Mouse (Mus musculus): ENCODE results near the gene Itm2b. TPM values are rescaled to one million over a fixed set of nuclear protein-coding genes. Genes with fewer than 3 reads are reported as not detected.

Itm2b gene
- polyA plus RNA-seq, 1 experiment from 2014 or later = 883 TPM

- H3K9me3 ChIP-seq (ENCODE audit: control insufficient read depth, low read length) = no peaks in the 10 kb centered on the region
These were observed 16.1 kb downstream of the Itm2b start for GRCm38 (mm10) chr14:73368966-73369365.

GRCm38 (mm10) chr14:73368221-73368620 lies 16.9 kb downstream of the Itm2b start:
- 89% methylated on average over 13 of the region's 13 CpGs for WGBS
- H3K27me3 ChIP-seq (ENCODE audit: control insufficient read depth, insufficient read depth, low read length) = no peaks in the 10 kb centered on the region
- H3K9ac ChIP-seq (ENCODE audit: low read length) = no peak overlapping the region
- H3K36me3 ChIP-seq (ENCODE audit: control insufficient read depth, insufficient read depth, low read length) = peaks cover 75% of the 10 kb centered on the region
- no peak overlapping the region for H3K4me3 ChIP-seq (ENCODE audit: control insufficient read depth in 1 of 2, insufficient read depth in 1 of 2, low read depth in 1 of 2, low read length in 2 of 2)
- H3K4me2 ChIP-seq (ENCODE audit: low read length) = no peak overlapping the region
- H3K9me3 ChIP-seq (ENCODE audit: control insufficient read depth, low read length) = no peaks in the 10 kb centered on the region
- peaks cover 3 to 18% of the 10 kb centered on the region in 2 experiments for H3K4me1 ChIP-seq (ENCODE audit: control insufficient read depth in 2 of 2, insufficient read depth in 2 of 2, low read length in 2 of 2)
- ATAC-seq (ENCODE audit: insufficient number of reproducible peaks, insufficient read depth, low FRiP score, low read depth) = no peak
- no peak overlapping the region for H3K27ac ChIP-seq (replicated peaks in 1 of 2; ENCODE audit: control insufficient read depth in 1 of 2, insufficient read depth in 1 of 2, low read depth in 2 of 2, low read length in 2 of 2)

More at GRCm38 (mm10) chr14:73368966-73369365, 16.1 kb downstream of the Itm2b start:
- Histone ChIP-seq H3K27me3 (ENCODE audit: control insufficient read depth, insufficient read depth, low read length) (no peaks in the 10 kb centered on the region), H3K36me3 (ENCODE audit: control insufficient read depth, insufficient read depth, low read length) (peaks cover 71% of the 10 kb centered on the region), H3K4me3 (ENCODE audit: control insufficient read depth in 1 of 2, insufficient read depth in 1 of 2, low read depth in 1 of 2, low read length in 2 of 2) (no peak overlapping the region), H3K4me2 (ENCODE audit: low read length) (no peak overlapping the region), H3K4me1 (ENCODE audit: control insufficient read depth in 2 of 2, insufficient read depth in 2 of 2, low read length in 2 of 2) (peaks cover 3 to 18% of the 10 kb centered on the region in 2 experiments), H3K9ac (ENCODE audit: low read length) (no peak overlapping the region), H3K27ac (replicated peaks in 1 of 2; ENCODE audit: control insufficient read depth in 1 of 2, insufficient read depth in 1 of 2, low read depth in 2 of 2, low read length in 2 of 2) (no peak overlapping the region)
- 92% methylated on average over 13 of the region's 13 CpGs for WGBS
- ATAC-seq (ENCODE audit: insufficient number of reproducible peaks, insufficient read depth, low FRiP score, low read depth) = no peak

GRCm38 (mm10) chr14:73366278-73366677 lies 18.8 kb downstream of the Itm2b start:
- peaks cover 90% of the 10 kb centered on the region for H3K36me3 ChIP-seq (ENCODE audit: control insufficient read depth, insufficient read depth, low read length)
- H3K9me3 ChIP-seq (ENCODE audit: control insufficient read depth, low read length) = 0 out of 2 replicates have a peak, but pooled peaks cover 6% of the 10 kb centered on the region
- 90% methylated on average over 11 of the region's 11 CpGs for WGBS
- ATAC-seq (ENCODE audit: insufficient number of reproducible peaks, insufficient read depth, low FRiP score, low read depth) = no peak
- no peak overlapping the region for H3K9ac ChIP-seq (ENCODE audit: low read length)
- no peaks in the 10 kb centered on the region for H3K27me3 ChIP-seq (ENCODE audit: control insufficient read depth, insufficient read depth, low read length)
- H3K4me3 ChIP-seq (ENCODE audit: control insufficient read depth in 1 of 2, insufficient read depth in 1 of 2, low read depth in 1 of 2, low read length in 2 of 2) = no peak overlapping the region
- H3K4me1 ChIP-seq (ENCODE audit: control insufficient read depth in 2 of 2, insufficient read depth in 2 of 2, low read length in 2 of 2) = peaks cover 3 to 13% of the 10 kb centered on the region in 2 experiments
- H3K4me2 ChIP-seq (ENCODE audit: low read length) = no peak overlapping the region
- H3K27ac ChIP-seq (replicated peaks in 1 of 2; ENCODE audit: control insufficient read depth in 1 of 2, insufficient read depth in 1 of 2, low read depth in 2 of 2, low read length in 2 of 2) = no peak overlapping the region

- H3K27ac ChIP-seq (replicated peaks in 1 of 2; ENCODE audit: control insufficient read depth in 1 of 2, insufficient read depth in 1 of 2, low read depth in 2 of 2, low read length in 2 of 2) = no peak overlapping the region
- H3K36me3 ChIP-seq (ENCODE audit: control insufficient read depth, insufficient read depth, low read length) = peaks cover 98% of the 10 kb centered on the region
- H3K9ac ChIP-seq (ENCODE audit: low read length) = no peak overlapping the region
- no peak overlapping the region for H3K4me3 ChIP-seq (ENCODE audit: control insufficient read depth in 1 of 2, insufficient read depth in 1 of 2, low read depth in 1 of 2, low read length in 2 of 2)
- ATAC-seq (ENCODE audit: insufficient number of reproducible peaks, insufficient read depth, low FRiP score, low read depth) = no peak
- no peaks in the 10 kb centered on the region for H3K4me1 ChIP-seq (ENCODE audit: control insufficient read depth in 2 of 2, insufficient read depth in 2 of 2, low read length in 2 of 2)
- WGBS = 91% methylated on average over 11 of the region's 11 CpGs
- H3K4me2 ChIP-seq (ENCODE audit: low read length) = no peak overlapping the region
- no peaks in the 10 kb centered on the region for H3K27me3 ChIP-seq (ENCODE audit: control insufficient read depth, insufficient read depth, low read length)
- 0 out of 2 replicates have a peak, but pooled peaks cover 6% of the 10 kb centered on the region for H3K9me3 ChIP-seq (ENCODE audit: control insufficient read depth, low read length)
These were observed 21.3 kb downstream of the Itm2b start for GRCm38 (mm10) chr14:73363782-73364181.

- Histone ChIP-seq H3K27ac (replicated peaks in 1 of 2; ENCODE audit: control insufficient read depth in 1 of 2, insufficient read depth in 1 of 2, low read depth in 2 of 2, low read length in 2 of 2) (no peak overlapping the region), H3K9ac (ENCODE audit: low read length) (no peak overlapping the region), H3K4me3 (ENCODE audit: control insufficient read depth in 1 of 2, insufficient read depth in 1 of 2, low read depth in 1 of 2, low read length in 2 of 2) (no peak overlapping the region), H3K4me1 (ENCODE audit: control insufficient read depth in 2 of 2, insufficient read depth in 2 of 2, low read length in 2 of 2) (no peaks in the 10 kb centered on the region), H3K4me2 (ENCODE audit: low read length) (no peak overlapping the region), H3K36me3 (ENCODE audit: control insufficient read depth, insufficient read depth, low read length) (peaks cover 49% of the 10 kb centered on the region), H3K27me3 (ENCODE audit: control insufficient read depth, insufficient read depth, low read length) (no peaks in the 10 kb centered on the region), H3K9me3 (ENCODE audit: control insufficient read depth, low read length) (peaks cover 5% of the 10 kb centered on the region; the same call in 1 of the 2 replicates)
- WGBS = 88% methylated on average over 8 of the region's 8 CpGs
- ATAC-seq (ENCODE audit: insufficient number of reproducible peaks, insufficient read depth, low FRiP score, low read depth) = no peak
These were observed 30.4 kb downstream of the Itm2b start for GRCm38 (mm10) chr14:73354700-73355099.

GRCm38 (mm10) chr14:73351118-73351517 lies 34.0 kb downstream of the Itm2b start:
- Histone ChIP-seq H3K4me2 (ENCODE audit: low read length) (no peak overlapping the region), H3K9ac (ENCODE audit: low read length) (no peak overlapping the region), H3K4me3 (ENCODE audit: control insufficient read depth in 1 of 2, insufficient read depth in 1 of 2, low read depth in 1 of 2, low read length in 2 of 2) (no peak overlapping the region), H3K9me3 (ENCODE audit: control insufficient read depth, low read length) (no peaks in the 10 kb centered on the region), H3K27me3 (ENCODE audit: control insufficient read depth, insufficient read depth, low read length) (no peaks in the 10 kb centered on the region), H3K27ac (replicated peaks in 1 of 2; ENCODE audit: control insufficient read depth in 1 of 2, insufficient read depth in 1 of 2, low read depth in 2 of 2, low read length in 2 of 2) (no peak overlapping the region), H3K36me3 (ENCODE audit: control insufficient read depth, insufficient read depth, low read length) (peaks cover 17% of the 10 kb centered on the region), H3K4me1 (ENCODE audit: control insufficient read depth in 2 of 2, insufficient read depth in 2 of 2, low read length in 2 of 2) (peaks cover 0 to 6% of the 10 kb centered on the region in 2 experiments; a peak in 3 of 4 replicates)
- ATAC-seq (ENCODE audit: insufficient number of reproducible peaks, insufficient read depth, low FRiP score, low read depth) = no peak
- 90% methylated on average over 5 of the region's 5 CpGs for WGBS

GRCm38 (mm10) chr14:73350029-73350428 lies 35.1 kb downstream of the Itm2b start:
- Histone ChIP-seq H3K9me3 (ENCODE audit: control insufficient read depth, low read length) (no peaks in the 10 kb centered on the region), H3K4me1 (ENCODE audit: control insufficient read depth in 2 of 2, insufficient read depth in 2 of 2, low read length in 2 of 2) (peaks cover 0 to 6% of the 10 kb centered on the region in 2 experiments; a peak in 3 of 4 replicates), H3K36me3 (ENCODE audit: control insufficient read depth, insufficient read depth, low read length) (peaks cover 7% of the 10 kb centered on the region; the same call in 1 of the 2 replicates), H3K4me2 (ENCODE audit: low read length) (no peak overlapping the region), H3K27me3 (ENCODE audit: control insufficient read depth, insufficient read depth, low read length) (no peaks in the 10 kb centered on the region), H3K27ac (replicated peaks in 1 of 2; ENCODE audit: control insufficient read depth in 1 of 2, insufficient read depth in 1 of 2, low read depth in 2 of 2, low read length in 2 of 2) (no peak overlapping the region), H3K4me3 (ENCODE audit: control insufficient read depth in 1 of 2, insufficient read depth in 1 of 2, low read depth in 1 of 2, low read length in 2 of 2) (no peak overlapping the region), H3K9ac (ENCODE audit: low read length) (no peak overlapping the region)
- WGBS = 45% methylated on average over 1 of the region's 1 CpGs
- no peak for ATAC-seq (ENCODE audit: insufficient number of reproducible peaks, insufficient read depth, low FRiP score, low read depth)
